Mouse (Mus musculus) myocyte (in vitro differentiated cells): Measurements from ENCODE around the gene Fam207a.

Source experiments
- CEBPB ChIP-seq: IDR thresholded peaks from 2 replicates; pipeline ENCODE4 v1.6.1; 2011; ENCODE audit warnings: mild to moderate bottlenecking, moderate library complexity; ENCODE audit not compliant: poor library complexity, insufficient read depth, severe bottlenecking
- E2F4 ChIP-seq: IDR thresholded peaks from one replicate; pipeline ENCODE4 v1.6.1; 2011; ENCODE audit warnings: mild to moderate bottlenecking, control low read depth, moderate library complexity; ENCODE audit not compliant: insufficient read depth
- MAX ChIP-seq: IDR thresholded peaks from one replicate; pipeline ENCODE4 v1.6.1; 2011; ENCODE audit warnings: low read depth, mild to moderate bottlenecking, control low read depth
- POLR2A ChIP-seq: IDR thresholded peaks from one replicate; pipeline ENCODE4 v1.6.1; 2011; ENCODE audit warnings: low read depth, mild to moderate bottlenecking, control low read depth, moderate library complexity; ENCODE audit not compliant: insufficient read length
- TCF12 ChIP-seq: IDR thresholded peaks from one replicate; pipeline ENCODE4 v1.6.1; 2011; ENCODE audit warnings: mild to moderate bottlenecking, control low read depth; ENCODE audit not compliant: poor library complexity, insufficient read depth, severe bottlenecking
- USF1 ChIP-seq: IDR thresholded peaks from one replicate; pipeline ENCODE4 v1.6.1; 2011; ENCODE audit warnings: low read depth, mild to moderate bottlenecking, control low read depth, moderate library complexity

GRCm38 (mm10) chr10:77498254-77498653 lies 17.3 kb downstream of the Fam207a start:
- no peak for TF ChIP-seq MAX
- no peak for TF ChIP-seq CEBPB
- TF ChIP-seq POLR2A: no peak
- no peak for TF ChIP-seq E2F4
- no peak for TF ChIP-seq USF1
- no peak for TF ChIP-seq TCF12
